ENCODE assay signal across 8 mouse cellular contexts in genomic region chrX:53670294-53670693, GRCm38 (mm10). TPM values are rescaled to one million over a fixed set of nuclear protein-coding genes. Genes with fewer than 3 reads are reported as not detected.
DNase-seq lines count a peak whose midpoint lies in the region; ATAC-seq and TF ChIP-seq lines count a peak whose summit lies in the region.

Gene Rtl8b (minus strand): TSS chrX:53670408.

- H3K4me1 ChIP-seq in erythroblast, embryonic 14.5 days (ENCODE audit: control insufficient read depth): peaks cover 2% of the 10 kb centered on the region
- no peaks in the 10 kb centered on the region for H3K4me1 ChIP-seq in embryonic fibroblast, embryonic 13.5 days (ENCODE audit: control insufficient read depth, insufficient read depth, low read length)
- H3K4me1 ChIP-seq in heart, embryonic 12.5 days (replicated peaks): no peaks in the 10 kb centered on the region
- no peaks in the 10 kb centered on the region for H3K4me1 ChIP-seq in kidney, embryonic 16.5 days (ENCODE audit: insufficient read depth, low read length)

- no peak for TF ChIP-seq CTCF in embryonic fibroblast, embryonic 13.5 days (IDR thresholded peaks at IDR 0.05; ENCODE audit: borderline replicate concordance, insufficient read depth, low read length)

- TF ChIP-seq POLR2A in embryonic fibroblast, embryonic 13.5 days (IDR thresholded peaks at IDR 0.05; ENCODE audit: low read depth, low read length): peak; percentile 8; the same call in 1 of the 2 replicates

- H3K4me2 ChIP-seq in heart, embryonic 12.5 days: peak within 1 kb of the TSS; percentile 58
- H3K4me2 ChIP-seq in kidney, embryonic 16.5 days (replicated peaks; ENCODE audit: low read depth, low read length): peak within 1 kb of the TSS; percentile 43

- no peaks in the 10 kb centered on the region for H3K9me3 ChIP-seq in erythroblast, embryonic 14.5 days (ENCODE audit: control insufficient read depth, low read length)
- no peaks in the 10 kb centered on the region for H3K9me3 ChIP-seq in heart, embryonic 12.5 days (replicated peaks)
- H3K9me3 ChIP-seq in kidney, embryonic 16.5 days (ENCODE audit: low read length): no peaks in the 10 kb centered on the region

- H3K36me3 ChIP-seq in erythroblast, embryonic 14.5 days (ENCODE audit: control insufficient read depth): no peaks in the 10 kb centered on the region
- 0 out of 2 replicates have a peak, but pooled peaks cover 2% of the 10 kb centered on the region for H3K36me3 ChIP-seq in heart, embryonic 12.5 days
- H3K36me3 ChIP-seq in kidney, embryonic 16.5 days (ENCODE audit: insufficient read depth, low read length): no peaks in the 10 kb centered on the region

- DNase-seq in liver: peak; percentile 64
- DNase-seq in monocyte, adult 2 months (ENCODE audit: low read depth in 1 of 2, low spot score in 2 of 2): peak; percentile 2 to 26
- peak; percentile 9 to 47 for DNase-seq in spleen, postnatal 14 days (ENCODE audit: low spot score in 2 of 2)

- 23% methylated on average over 13 of the region's 15 CpGs for WGBS in heart, embryonic 12.5 days
- WGBS in kidney, embryonic 16.5 days: 18% methylated on average over 11 of the region's 15 CpGs

- no peak within 1 kb of the TSS; the same call in 1 of the 2 replicates for H3K9ac ChIP-seq in heart, embryonic 12.5 days
- no peak within 1 kb of the TSS; the same call in 1 of the 2 replicates for H3K9ac ChIP-seq in kidney, embryonic 16.5 days (replicated peaks; ENCODE audit: low read length)

- H3K27me3 ChIP-seq in erythroblast, embryonic 14.5 days (ENCODE audit: control insufficient read depth): no peaks in the 10 kb centered on the region
- H3K27me3 ChIP-seq in heart, embryonic 12.5 days (replicated peaks): no peaks in the 10 kb centered on the region
- H3K27me3 ChIP-seq in kidney, embryonic 16.5 days (ENCODE audit: insufficient read depth, low read length): no peaks in the 10 kb centered on the region

- no peak within 1 kb of the TSS for H3K27ac ChIP-seq in embryonic fibroblast, embryonic 13.5 days (ENCODE audit: insufficient read depth, low read length)
- H3K27ac ChIP-seq in heart, embryonic 12.5 days (ENCODE audit: poor library complexity, severe bottlenecking): no peak within 1 kb of the TSS
- no peak within 1 kb of the TSS for H3K27ac ChIP-seq in kidney, embryonic 16.5 days (ENCODE audit: low read length)

- H3K4me3 ChIP-seq in erythroblast, embryonic 14.5 days (replicated peaks): peak within 1 kb of the TSS; percentile 38
- H3K4me3 ChIP-seq in embryonic fibroblast, embryonic 13.5 days (ENCODE audit: insufficient read depth, low read length): 0 out of 2 replicates have a peak within 1 kb of the TSS, but pooled peaks have one; percentile 26
- H3K4me3 ChIP-seq in heart, embryonic 12.5 days: peak within 1 kb of the TSS; percentile 37
- H3K4me3 ChIP-seq in kidney, embryonic 16.5 days (ENCODE audit: low read length): peak within 1 kb of the TSS; percentile 35

- ATAC-seq in erythroblast, adult 5-6 weeks (replicated peaks; ENCODE audit: low FRiP score, poor library complexity, severe bottlenecking): no peak
- peak; percentile 87 for ATAC-seq in heart, embryonic 12.5 days (ENCODE audit: insufficient number of reproducible peaks, low FRiP score)
- ATAC-seq in kidney, embryonic 16.5 days (ENCODE audit: low FRiP score, low TSS enrichment): peak; percentile 96

RNA-seq across cellular contexts. Expression of gene Rtl8b, which starts in this region (rescaled TPM):
- polyA plus RNA-seq in erythroblast, embryonic 14.5 days (2012): 0.20 and 0.47 TPM in 2 replicates
- total RNA-seq in erythroblast, adult 5-6 weeks (2015; ENCODE audit: low replicate concordance): 2.7 and 3.5 TPM in 2 replicates
- 0.42 TPM in 1 of 2 replicates, not detected in the other for total RNA-seq in erythroblast, adult 5-6 weeks (2017; ENCODE audit: low replicate concordance)
- polyA plus RNA-seq in embryonic fibroblast, embryonic 13.5 days (2011; ENCODE audit: insufficient read length, low read depth, missing spikeins): 42.5 and 45.2 TPM in 2 replicates
- polyA plus RNA-seq in heart, embryonic 12.5 days (2016; fragmentation: Nextera tagmentation; extraction: Ambion mirVana): 70.1 and 72.6 TPM in 2 replicates
- 66.1 and 66.3 TPM in 2 replicates for polyA plus RNA-seq in kidney, embryonic 16.5 days (2015; fragmentation: Nextera tagmentation; extraction: Ambion mirVana)

Comparison
In these comparisons a context has a peak if more than half of its experiments do, and no peak if none do; other contexts are left out.
1. RNA of gene Rtl8b (polyA plus RNA-seq): 70.1 to 72.6 TPM in heart, embryonic 12.5 days, 66.1 to 66.3 TPM in kidney, embryonic 16.5 days and 42.5 to 45.2 TPM in embryonic fibroblast, embryonic 13.5 days; 0.20 to 0.47 TPM in erythroblast, embryonic 14.5 days; every median in the first group is over 10 times any median in the second.
2. DNase-seq: peak in every context shown above with its lines; median percentile 64 in liver; 28 in spleen, postnatal 14 days; 14 in monocyte, adult 2 months.
3. Peak in every context shown above with its lines, with median percentiles within 50 percentile points of each other: H3K4me3 ChIP-seq.